Mouse (Mus musculus) retina, postnatal 7 days (tissue): ENCODE results near the gene Olfr201.
"Not testable (repeated sequence)": the region's sequence is repeated elsewhere in the genome, so short reads cannot be mapped to it uniquely, and the experiment has no call there.

Source experiments
- DNase-seq: peaks from one replicate; pipeline ENCODE4 v3.0.0-alpha.2; 2012; ENCODE audit warnings: low read depth, low spot score

Gene Olfr201

DNA sequence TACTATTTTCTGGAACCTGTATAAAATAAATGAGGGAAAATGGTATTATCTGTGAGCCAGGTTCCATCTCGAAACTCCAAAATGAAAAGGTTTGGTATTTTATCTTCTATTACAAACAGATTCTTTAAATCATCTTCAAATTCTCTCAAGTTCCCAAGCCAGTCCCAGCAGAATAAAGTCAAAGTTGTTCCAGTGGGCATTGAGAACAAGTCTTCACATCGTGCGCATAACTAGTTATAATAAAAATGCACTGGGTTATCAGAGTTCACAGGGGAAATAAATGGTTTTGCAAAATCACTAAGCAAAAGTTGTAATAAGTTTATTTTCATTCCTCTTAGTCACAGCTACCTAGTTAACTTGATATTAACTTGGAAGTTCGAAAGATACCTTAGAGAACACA lies at the start of gene Olfr201:
Gene Olfr201, minus strand, starts transcription at position 101 of the 400 bp plus-strand sequence.
- DNase-seq, result not testable (repeated sequence)

DNA sequence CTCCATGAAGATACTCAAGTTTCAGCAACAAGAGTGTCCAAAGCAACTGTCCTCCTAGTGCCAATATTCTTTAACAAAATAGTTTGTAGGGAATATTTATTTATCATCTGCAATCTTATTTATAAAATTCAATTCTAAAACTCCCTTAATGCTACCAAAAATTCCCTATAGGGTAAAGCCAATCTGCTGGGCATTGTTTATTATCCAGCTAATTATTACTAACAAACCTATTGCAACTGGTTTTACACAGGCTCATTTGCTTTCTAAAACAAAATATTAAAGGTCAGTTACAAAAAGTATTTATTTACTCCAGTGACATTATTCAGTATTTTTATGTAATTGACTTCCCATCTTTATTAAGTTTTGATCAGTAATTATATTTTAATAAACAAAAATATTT lies 45.7 kb upstream of the Olfr201 start, which contains the start of gene Olfr204:
Gene Olfr204, minus strand, starts transcription at position 101 of the 400 bp plus-strand sequence.
- no peak for DNase-seq

DNA sequence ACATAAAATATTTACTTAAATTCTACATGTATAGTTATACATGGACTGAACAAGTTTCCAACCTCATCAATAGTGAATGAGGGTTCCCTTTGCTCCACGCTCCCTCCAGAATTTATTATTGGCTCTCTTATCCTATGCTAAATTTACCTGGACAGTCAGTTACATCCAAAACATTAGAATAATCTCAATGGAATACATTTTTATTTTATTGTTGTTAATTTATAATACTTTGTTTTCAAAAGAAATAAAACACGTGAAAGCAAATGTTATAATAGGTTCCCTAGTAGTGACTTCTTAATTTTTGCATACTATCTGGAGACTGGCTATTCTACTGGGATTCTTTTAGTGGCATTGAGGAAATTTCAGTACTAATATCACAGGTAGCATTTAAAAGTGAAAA lies 26.1 kb upstream of the Olfr201 start, which contains the start of gene Olfr203:
Gene Olfr203, plus strand, starts transcription at position 301 of the 400 bp plus-strand sequence.
- no peak for DNase-seq

- DNase-seq, result not testable (repeated sequence)
These were observed 15.1 kb upstream of the Olfr201 start for GRCm38 (mm10) chr16:59287576-59287975.

DNA sequence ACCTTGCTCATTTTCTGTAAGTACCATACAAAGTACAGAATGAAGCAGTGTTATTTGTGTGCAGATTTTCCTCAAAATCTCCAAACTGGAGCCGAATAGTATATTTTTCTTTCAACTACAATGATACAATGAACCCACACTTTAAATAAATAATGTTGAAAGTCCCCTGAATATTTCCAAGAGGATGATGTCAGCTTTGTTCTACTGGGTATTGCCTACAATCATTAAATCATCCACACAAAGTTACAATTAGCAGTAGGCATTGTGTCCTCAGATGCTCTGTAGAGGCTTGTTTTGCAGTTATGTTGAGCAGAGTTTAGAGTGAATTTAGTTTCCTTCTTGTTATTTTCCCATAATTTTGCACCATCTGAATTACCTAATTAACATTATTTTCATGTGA lies 14.3 kb upstream of the Olfr201 start, which contains the start of gene Olfr202:
Gene Olfr202, minus strand, starts transcription at position 101 of the 400 bp plus-strand sequence.
- no peak for DNase-seq

- no peak for DNase-seq
These were observed 11.0 kb upstream of the Olfr201 start for GRCm38 (mm10) chr16:59283476-59283875.

- DNase-seq, result no peak
These were observed 8.1 kb upstream of the Olfr201 start for GRCm38 (mm10) chr16:59280542-59280941.

- DNase-seq, result not testable (repeated sequence)
These were observed 3.3 kb downstream of the Olfr201 start for GRCm38 (mm10) chr16:59269097-59269496.

GRCm38 (mm10) chr16:59249684-59250083 lies 22.7 kb downstream of the Olfr201 start:
- no peak for DNase-seq

- DNase-seq, result not testable (repeated sequence)
These were observed 52.8 kb downstream of the Olfr201 start, which contains the start of gene Olfr199 for GRCm38 (mm10) chr16:59219667-59220066. TSS of gene Olfr199 (minus strand) at chr16:59219767.

DNA sequence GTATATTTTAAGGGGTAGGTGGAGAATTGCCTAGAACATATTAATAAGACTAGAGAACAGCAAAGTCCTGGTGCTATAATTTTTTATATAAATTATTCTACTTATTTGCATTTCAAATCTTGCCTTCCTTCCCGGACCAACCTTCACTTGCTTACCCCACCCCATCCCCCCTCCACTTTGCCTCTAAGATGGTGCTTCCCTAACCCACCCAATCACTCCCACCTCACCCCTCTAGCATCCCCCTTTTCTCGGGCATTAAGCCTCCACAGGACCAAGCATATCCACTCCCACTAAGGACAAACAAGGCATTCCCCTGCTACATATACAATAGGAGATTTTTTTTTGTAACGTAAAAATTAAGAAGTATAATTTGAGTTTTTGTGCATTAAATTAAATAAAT lies 54.6 kb downstream of the Olfr201 start:
- not testable (repeated sequence) for DNase-seq
